Mouse (Mus musculus): ENCODE measurements around the gene Hspb9. TPM values are rescaled to one million over a fixed set of nuclear protein-coding genes. Genes with fewer than 3 reads are reported as not detected.

The Hspb9 gene
- total RNA-seq (2021) = not detected

DNA sequence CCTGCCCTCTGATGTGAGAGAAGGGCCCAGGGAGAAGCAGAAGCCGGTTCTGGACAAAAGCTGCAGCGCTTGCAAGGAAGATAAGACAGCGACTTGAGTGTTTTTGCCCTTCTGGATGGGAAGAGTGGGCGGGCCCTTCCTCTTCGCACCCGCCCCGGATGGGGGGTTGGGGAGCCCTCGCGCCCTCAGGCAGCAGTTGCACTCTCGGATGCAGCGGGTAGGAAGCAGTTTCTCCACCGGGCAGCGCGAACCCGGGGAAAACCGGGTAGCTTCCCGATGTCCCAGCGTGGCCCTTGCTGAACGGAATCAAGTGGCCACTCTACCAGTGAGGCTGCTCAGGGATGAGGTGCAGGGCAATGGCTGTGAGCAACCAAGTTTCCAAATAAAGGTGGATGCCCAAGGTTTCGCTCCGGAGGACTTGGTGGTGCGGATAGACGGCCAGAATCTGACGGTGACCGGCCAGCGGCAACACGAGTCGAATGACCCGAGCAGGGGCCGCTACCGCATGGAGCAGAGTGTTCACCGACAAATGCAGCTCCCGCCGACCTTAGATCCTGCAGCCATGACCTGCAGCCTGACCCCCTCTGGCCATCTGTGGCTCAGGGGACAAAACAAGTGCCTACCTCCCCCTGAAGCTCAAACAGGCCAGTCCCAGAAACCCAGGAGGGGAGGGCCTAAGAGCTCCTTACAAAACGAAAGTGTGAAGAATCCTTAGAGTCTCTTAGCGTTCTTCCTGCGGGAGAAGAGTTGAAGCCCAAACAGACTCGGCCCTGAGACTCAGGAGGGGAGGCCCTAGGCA, at the start of gene Hspb9:
Hspb9 (plus strand) TSS at position 116 of the 799 bp plus-strand sequence.
- DNase-seq (ENCODE audit: extremely low spot score in 1 of 2, low spot score in 1 of 2) = peak in 1 of 2 experiments; percentile 38

- DNase-seq (ENCODE audit: extremely low spot score in 1 of 2, low spot score in 1 of 2) = no peak
Observed at GRCm38 (mm10) chr11:100671049-100671448, 42.6 kb upstream of the Hspb9 start.

DNA sequence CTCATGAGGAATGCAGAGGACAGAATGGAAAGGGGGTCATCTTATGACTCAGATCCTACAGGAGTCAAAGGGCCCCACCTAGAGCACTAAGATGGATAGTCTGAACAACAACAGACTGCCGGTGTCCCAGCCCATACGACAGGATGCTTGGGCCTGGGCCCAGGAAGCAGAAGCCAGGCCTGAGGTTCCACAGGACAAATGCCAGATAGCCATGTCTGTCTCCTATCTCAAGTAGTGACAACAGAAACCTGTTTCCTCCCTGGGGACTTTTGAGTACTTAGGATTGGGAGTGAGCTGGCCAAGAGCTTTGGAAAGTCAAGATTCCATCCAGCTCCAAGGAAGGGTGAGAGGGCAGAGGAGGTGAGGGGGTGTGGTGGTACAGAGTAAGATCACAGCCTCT, 41.7 kb upstream of the Hspb9 start:
- DNase-seq (ENCODE audit: extremely low spot score in 1 of 2, low spot score in 1 of 2) = no peak

GRCm38 (mm10) chr11:100673169-100673568, 40.5 kb upstream of the Hspb9 start:
- DNase-seq (ENCODE audit: extremely low spot score in 1 of 2, low spot score in 1 of 2) = no peak

DNA sequence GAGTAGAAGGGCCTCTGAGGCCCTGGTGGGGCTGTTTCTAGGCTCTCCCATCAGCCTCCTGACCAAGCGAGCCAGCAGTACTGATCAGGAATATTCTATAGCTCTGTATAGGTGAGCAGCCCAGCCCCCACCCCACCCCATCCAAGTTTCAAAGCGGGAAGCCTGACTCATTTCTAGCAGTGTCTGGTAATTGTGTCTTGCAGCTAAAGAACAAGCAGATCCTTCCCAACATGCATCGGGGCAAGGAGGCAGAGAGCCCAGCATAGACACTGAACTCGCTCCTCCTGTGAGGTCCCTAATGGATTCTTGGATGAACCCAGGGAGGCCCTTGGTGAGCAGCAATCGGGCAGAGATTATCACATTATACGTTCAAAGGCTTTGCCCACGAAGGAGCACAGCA, 35.8 kb upstream of the Hspb9 start:
- no peak for DNase-seq (ENCODE audit: extremely low spot score in 1 of 2, low spot score in 1 of 2)

DNA sequence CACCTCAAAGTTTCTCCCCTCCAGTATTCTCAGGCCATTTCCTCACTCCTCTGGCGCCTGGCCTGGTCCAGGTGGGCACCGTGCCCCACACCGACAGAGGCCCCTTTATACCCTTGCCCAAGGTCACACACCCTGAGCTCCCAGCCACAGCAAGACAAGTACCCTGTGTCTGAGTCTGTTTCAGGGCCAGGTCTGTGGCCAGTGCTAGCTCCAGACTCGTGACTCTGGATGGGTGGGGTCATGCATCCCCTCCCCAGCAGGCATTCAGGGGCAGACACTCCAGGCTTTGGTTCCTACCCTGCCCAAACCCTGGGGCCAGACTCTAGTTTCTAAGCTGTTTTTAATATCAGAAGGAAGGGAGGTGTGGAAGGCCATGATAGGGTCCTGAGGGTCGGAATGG, 31.8 kb upstream of the Hspb9 start:
- no peak for DNase-seq (ENCODE audit: extremely low spot score in 1 of 2, low spot score in 1 of 2)

DNA sequence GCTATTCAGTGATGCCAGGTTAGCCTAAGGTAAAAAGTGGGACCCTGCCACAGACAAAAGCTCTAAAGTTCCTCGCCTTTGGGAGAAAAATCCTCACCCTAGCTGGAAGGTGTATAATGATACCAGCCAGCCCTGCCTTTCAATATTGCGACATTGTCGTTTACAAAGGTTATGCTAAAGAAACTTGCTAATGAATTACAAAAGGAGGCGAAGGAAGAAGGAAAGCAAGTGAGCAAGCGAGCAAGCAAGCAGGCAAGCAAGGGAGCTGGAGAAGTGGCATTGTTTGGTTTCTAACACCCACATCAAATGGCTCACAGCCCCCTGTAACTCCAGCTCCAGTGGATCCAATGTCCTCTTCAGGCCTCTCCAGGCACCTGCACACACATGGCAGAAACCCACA, 31.1 kb upstream of the Hspb9 start:
- no peak for DNase-seq (ENCODE audit: extremely low spot score in 1 of 2, low spot score in 1 of 2)

DNA sequence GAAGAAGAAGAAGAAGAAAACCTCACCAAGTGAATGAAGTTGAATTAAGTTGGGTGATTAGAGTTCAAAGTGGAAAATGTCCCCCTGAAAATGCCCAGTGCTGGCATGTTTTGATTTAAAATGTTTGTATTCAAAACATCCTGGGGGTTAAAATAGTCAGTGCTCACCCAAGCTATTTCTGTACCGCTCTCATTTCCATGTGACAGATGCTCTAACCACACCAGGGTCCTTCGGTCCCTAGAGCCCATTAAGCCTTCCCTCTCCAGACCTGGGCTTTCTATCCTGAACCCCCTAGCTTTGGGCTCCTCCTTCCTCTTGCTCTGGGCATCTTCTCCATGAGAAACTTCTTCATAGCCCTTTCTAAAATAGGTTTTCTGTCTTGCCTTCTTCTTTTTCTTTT, 29.6 kb upstream of the Hspb9 start:
- no peak for DNase-seq (ENCODE audit: extremely low spot score in 1 of 2, low spot score in 1 of 2)

- no peak for DNase-seq (ENCODE audit: extremely low spot score in 1 of 2, low spot score in 1 of 2)
Observed at GRCm38 (mm10) chr11:100685371-100685770, 28.3 kb upstream of the Hspb9 start.

- no peak for DNase-seq (ENCODE audit: extremely low spot score in 1 of 2, low spot score in 1 of 2)
Observed at GRCm38 (mm10) chr11:100687265-100687664, 26.4 kb upstream of the Hspb9 start.

DNA sequence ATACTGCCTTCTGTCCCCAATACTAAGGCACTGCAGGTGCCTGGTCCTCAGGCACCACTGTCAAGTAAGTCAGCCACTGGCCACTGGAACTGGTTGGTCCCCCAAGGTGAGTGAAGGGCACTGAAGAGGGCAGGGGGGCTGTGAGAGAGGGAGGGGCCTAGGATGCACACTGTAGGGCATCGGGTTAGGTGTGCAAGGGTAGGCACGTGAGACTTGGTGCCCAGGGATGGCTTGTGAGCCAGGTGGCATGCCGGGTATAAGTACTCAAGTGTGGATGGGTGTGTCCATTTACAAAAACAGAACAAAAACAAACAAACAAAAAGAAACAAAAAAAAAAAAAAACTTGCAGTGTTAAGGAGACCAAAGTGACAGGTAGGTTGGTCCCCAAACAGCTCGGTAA, 25.2 kb upstream of the Hspb9 start:
- no peak for DNase-seq (ENCODE audit: extremely low spot score in 1 of 2, low spot score in 1 of 2)

GRCm38 (mm10) chr11:100690389-100690788, 23.3 kb upstream of the Hspb9 start:
- DNase-seq (ENCODE audit: extremely low spot score in 1 of 2, low spot score in 1 of 2) = no peak

DNA sequence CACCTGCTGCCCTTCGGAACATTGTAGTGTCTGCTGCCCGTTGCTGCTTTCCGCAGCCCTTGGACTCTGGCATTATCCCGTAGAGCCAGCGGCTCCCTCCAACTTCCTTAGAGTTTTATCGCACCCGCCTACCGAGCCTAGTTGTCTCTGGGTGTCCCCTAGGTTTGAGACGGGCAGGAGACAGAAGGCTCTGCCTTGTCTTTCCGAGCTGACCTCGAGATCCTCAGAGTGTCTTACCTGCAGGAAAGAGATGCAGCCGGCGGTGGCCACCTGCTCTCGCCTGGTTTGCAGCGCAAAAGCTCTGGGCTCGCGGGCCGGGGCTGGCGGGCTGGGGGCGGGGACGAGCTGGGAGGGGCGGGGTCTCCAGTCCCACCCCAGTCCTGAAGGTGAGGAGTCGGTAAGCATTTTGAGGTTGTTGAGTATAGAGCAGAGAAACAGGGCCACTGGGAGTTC, 21.5 kb upstream of the Hspb9 start, which contains the start of gene Zfp385c:
Zfp385c (minus strand) TSS at position 292 of the 453 bp plus-strand sequence.
- no peak for DNase-seq (ENCODE audit: extremely low spot score in 1 of 2, low spot score in 1 of 2)

- no peak for DNase-seq (ENCODE audit: extremely low spot score in 1 of 2, low spot score in 1 of 2)
Observed at GRCm38 (mm10) chr11:100693154-100693553, 20.5 kb upstream of the Hspb9 start.

- DNase-seq (ENCODE audit: extremely low spot score in 1 of 2, low spot score in 1 of 2) = peak; percentile 79 to 93
Observed at GRCm38 (mm10) chr11:100694926-100695325, 18.7 kb upstream of the Hspb9 start.

DNA sequence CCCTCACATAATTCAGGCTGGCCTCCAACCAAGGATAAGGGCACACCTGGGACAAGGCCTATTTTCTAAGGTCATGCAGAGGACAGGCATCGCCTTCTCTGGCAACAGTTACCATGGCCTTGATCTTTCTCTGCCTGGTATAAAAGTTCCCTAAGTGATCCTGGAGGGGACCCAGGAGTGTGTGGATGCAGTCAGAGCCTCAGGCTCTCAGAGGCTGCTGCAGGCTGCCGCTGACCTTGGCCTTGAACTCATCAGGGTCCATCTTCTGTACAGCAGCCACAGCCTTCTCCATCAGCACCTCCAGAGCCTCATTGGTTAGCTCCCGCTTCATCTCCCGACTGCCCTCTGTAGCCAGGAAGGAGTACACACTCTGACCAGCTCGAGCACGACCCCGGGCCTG, 15.7 kb upstream of the Hspb9 start:
- DNase-seq (ENCODE audit: extremely low spot score in 1 of 2, low spot score in 1 of 2) = no peak

GRCm38 (mm10) chr11:100700710-100701109, 12.9 kb upstream of the Hspb9 start:
- no peak for DNase-seq (ENCODE audit: extremely low spot score in 1 of 2, low spot score in 1 of 2)

DNA sequence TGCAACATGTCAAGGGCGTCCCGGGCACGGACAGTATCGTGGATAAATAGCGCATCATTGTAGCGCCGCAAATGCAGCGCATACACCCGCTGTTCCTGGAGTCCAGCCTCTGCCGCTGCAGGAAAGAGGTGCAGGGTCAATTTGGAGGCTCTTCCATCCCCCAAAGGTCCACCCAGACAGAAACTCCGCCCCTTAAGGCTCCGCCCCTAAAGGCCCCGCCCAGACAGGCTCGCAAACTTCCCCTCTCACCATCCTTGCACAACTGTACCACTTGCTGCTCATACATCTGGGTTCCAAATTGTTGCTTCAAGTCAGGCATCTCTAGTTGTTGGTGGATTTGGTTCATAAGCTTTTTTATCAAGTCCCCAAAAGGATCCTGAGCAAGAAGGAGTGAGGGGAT, 12.3 kb upstream of the Hspb9 start:
- no peak for DNase-seq (ENCODE audit: extremely low spot score in 1 of 2, low spot score in 1 of 2)

DNA sequence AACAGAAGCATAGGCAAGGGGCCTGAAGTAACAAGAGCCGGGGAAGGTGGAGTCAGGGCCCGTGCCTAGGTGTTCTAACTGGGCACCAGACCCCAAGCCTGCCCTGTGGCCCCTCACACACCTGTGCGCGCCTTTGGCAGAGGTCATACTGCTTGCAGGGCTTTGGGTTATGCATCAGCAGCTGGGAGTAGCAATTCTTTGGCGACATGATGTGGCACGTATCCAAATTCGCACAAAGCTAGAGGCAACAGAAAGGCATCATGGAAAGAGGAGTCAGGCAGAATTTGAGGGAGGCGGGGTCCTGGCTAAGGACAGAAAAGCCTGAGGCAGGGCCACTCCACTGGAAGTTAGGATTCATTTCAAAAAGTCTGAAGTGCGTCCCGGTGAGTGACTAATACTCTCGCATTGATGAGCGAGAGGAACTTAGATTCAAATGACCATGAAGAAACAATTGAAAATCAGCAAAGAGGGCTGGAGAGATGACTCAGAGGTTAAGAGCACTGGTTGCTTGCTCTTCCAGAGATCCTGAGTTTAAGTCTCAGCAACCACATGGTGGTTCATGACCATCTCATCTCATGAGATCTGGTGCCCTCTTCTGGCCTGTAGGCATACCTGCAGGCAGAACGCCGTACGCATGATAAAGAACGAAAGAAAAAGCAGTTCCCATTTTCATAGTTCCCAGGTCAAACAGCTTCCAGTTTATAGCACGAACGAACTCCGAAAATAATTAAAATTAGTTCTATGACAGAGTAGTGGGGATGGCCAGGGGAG, 11.4 kb upstream of the Hspb9 start:
- peak in 1 of 2 experiments; percentile 66 for DNase-seq (ENCODE audit: extremely low spot score in 1 of 2, low spot score in 1 of 2)

GRCm38 (mm10) chr11:100702906-100703305, 10.7 kb upstream of the Hspb9 start:
- no peak for DNase-seq (ENCODE audit: extremely low spot score in 1 of 2, low spot score in 1 of 2)

DNA sequence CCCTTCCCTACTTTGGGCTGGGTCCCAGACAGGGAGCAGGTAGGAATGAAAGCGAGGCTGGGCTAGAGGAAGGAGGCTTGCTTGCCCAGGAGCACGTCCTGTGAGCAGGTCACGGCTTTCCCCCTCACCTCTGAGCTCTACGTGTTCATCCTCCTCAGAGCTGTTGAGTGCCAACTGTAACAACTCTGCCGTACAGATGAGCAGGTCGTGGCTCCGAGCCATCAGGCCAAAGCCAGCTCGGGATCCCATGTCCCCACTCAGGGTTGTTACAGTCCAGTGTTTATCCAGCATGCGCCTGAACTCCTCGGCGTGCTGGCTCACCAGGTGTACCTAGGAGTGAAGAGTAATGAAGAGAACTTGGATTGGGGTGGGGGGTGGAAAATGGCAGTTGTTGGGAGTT, 10.3 kb upstream of the Hspb9 start:
- no peak for DNase-seq (ENCODE audit: extremely low spot score in 1 of 2, low spot score in 1 of 2)

Data from layer of hippocampus, postnatal 25 days (tissue).